29 mouse cellular contexts compared by ENCODE assay signal in the genomic region with DNA sequence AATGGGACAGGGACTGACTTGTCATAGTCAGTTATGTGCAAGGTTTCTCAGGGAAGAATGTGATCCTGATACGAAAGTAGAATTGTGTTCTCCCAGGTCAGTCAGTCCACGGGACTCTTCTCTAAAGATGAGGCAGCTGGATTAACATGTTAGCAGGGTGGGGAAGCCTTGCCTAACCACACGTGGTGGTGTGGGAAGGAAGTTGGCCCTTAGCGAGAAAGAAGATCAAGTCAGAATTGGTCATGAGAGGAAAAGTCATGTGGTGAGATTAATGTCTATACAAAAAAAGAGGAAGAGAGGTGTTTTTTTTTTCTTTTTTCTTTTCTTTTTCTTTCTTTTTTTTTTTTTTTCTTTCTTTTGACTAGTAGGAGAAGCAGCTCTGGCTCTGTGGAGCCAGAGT. TPM values are rescaled to one million over a fixed set of nuclear protein-coding genes. Genes with fewer than 3 reads are reported as not detected.
DNase-seq lines count a peak whose midpoint lies in the region; ATAC-seq and TF ChIP-seq lines count a peak whose summit lies in the region.
"Had no signal": no experiment of that assay in that cellular context is flagged by ENCODE, and none has a peak within 500 bp of the region (broad histone marks: within the 10 kb centered on the region; RNA-seq: fewer than 3 reads in every experiment).

No protein-coding gene starts in this region.

- DNase-seq in spleen, postnatal 36 days (ENCODE audit: low spot score in 2 of 2) = peak; percentile 39 to 54
- no peak for DNase-seq in spleen, adult 18-20 months
- DNase-seq in embryonic facial prominence, embryonic 10.5 days (ENCODE audit: low spot score) = no peak
- DNase-seq in kidney, adult 2 months = no peak
- DNase-seq in right cerebral cortex, postnatal 10 days (ENCODE audit: low spot score in 2 of 2) = no peak
- DNase-seq: adrenal gland, postnatal 14 days; cerebellum, adult 9-10 months; gastrocnemius, postnatal 25 days; heart, postnatal 36 days; kidney, adult 8-10 months; kidney, postnatal 10 days; lung, adult 2 months; lung, postnatal 14 days; right cerebral cortex, postnatal 14 days; thymus, adult 2 months had no signal

- ATAC-seq in megakaryocyte, adult 5-6 weeks (ENCODE audit: poor library complexity, severe bottlenecking) = peak; percentile 81
- no peak for ATAC-seq in liver, embryonic 12.5 days
- ATAC-seq: forebrain, embryonic 15.5 days had no signal

- no peak for TF ChIP-seq POLR2A in kidney, adult 2 months (IDR thresholded peaks at IDR 0.05; ENCODE audit: low read depth, low read length)

- no peak overlapping the region for H3K4me2 ChIP-seq in liver, embryonic 12.5 days
- H3K4me2 ChIP-seq: forebrain, embryonic 15.5 days; heart, embryonic 15.5 days; hindbrain, embryonic 14.5 days had no signal

- no peaks in the 10 kb centered on the region for H3K9me3 ChIP-seq in embryonic facial prominence, embryonic 10.5 days
- H3K9me3 ChIP-seq in liver, embryonic 12.5 days (replicated peaks) = no peaks in the 10 kb centered on the region
- H3K9me3 ChIP-seq: forebrain, embryonic 15.5 days; heart, embryonic 15.5 days; midbrain, embryonic 10.5 days had no signal

- H3K36me3 ChIP-seq in embryonic facial prominence, embryonic 10.5 days (replicated peaks) = no peaks in the 10 kb centered on the region
- no peaks in the 10 kb centered on the region for H3K36me3 ChIP-seq in liver, embryonic 12.5 days
- no peaks in the 10 kb centered on the region for H3K36me3 ChIP-seq in kidney, adult 2 months (ENCODE audit: control insufficient read depth, insufficient read depth, low read length)
- H3K36me3 ChIP-seq: forebrain, embryonic 15.5 days; heart, embryonic 15.5 days; midbrain, embryonic 10.5 days had no signal

- no peak overlapping the region for H3K9ac ChIP-seq in liver, embryonic 12.5 days
- H3K9ac ChIP-seq: forebrain, embryonic 15.5 days; heart, embryonic 15.5 days; hindbrain, embryonic 14.5 days had no signal

- no peak for TF ChIP-seq CTCF in kidney, adult 2 months (conservative IDR thresholded peaks at IDR 0.05; ENCODE audit: insufficient read depth, insufficient read length, low read depth, low read length)

- peak overlapping the region; percentile 40; the same call in 1 of the 2 replicates for H3K27ac ChIP-seq in brown adipose tissue, adult 24 weeks (replicated peaks; ENCODE audit: low read depth, low read length)
- no peak overlapping the region for H3K27ac ChIP-seq in embryonic facial prominence, embryonic 10.5 days (replicated peaks)
- no peak overlapping the region for H3K27ac ChIP-seq in liver, embryonic 12.5 days
- H3K27ac ChIP-seq in kidney, adult 2 months (ENCODE audit: insufficient read depth, low read depth, low read length) = no peak overlapping the region
- H3K27ac ChIP-seq: forebrain, embryonic 15.5 days; heart, embryonic 15.5 days; hindbrain, embryonic 14.5 days; left cerebral cortex, adult 2 months; midbrain, embryonic 10.5 days had no signal

- H3K27me3 ChIP-seq in embryonic facial prominence, embryonic 10.5 days (replicated peaks; ENCODE audit: low read depth, poor library complexity, severe bottlenecking) = peaks cover 22% of the 10 kb centered on the region
- peaks cover 22% of the 10 kb centered on the region; the same call in 1 of the 2 replicates for H3K27me3 ChIP-seq in liver, embryonic 12.5 days (replicated peaks)
- H3K27me3 ChIP-seq in kidney, adult 2 months (replicated peaks; ENCODE audit: control insufficient read depth, insufficient read depth, low read length) = no peaks in the 10 kb centered on the region
- H3K27me3 ChIP-seq: forebrain, embryonic 15.5 days had no signal

- no peak overlapping the region for H3K4me3 ChIP-seq in brown adipose tissue, adult 24 weeks (ENCODE audit: insufficient read depth, low read depth, low read length)
- no peak overlapping the region for H3K4me3 ChIP-seq in embryonic facial prominence, embryonic 10.5 days
- H3K4me3 ChIP-seq in liver, embryonic 12.5 days = no peak overlapping the region
- no peak overlapping the region for H3K4me3 ChIP-seq in kidney, adult 2 months (ENCODE audit: insufficient read depth, low read depth, low read length)
- H3K4me3 ChIP-seq: forebrain, embryonic 15.5 days; heart, embryonic 15.5 days; left cerebral cortex, adult 2 months; midbrain, embryonic 10.5 days had no signal

- peaks cover 4% of the 10 kb centered on the region; the same call in 1 of the 2 replicates for H3K4me1 ChIP-seq in brown adipose tissue, adult 24 weeks (ENCODE audit: control insufficient read depth, insufficient read depth, insufficient read length, low read length)
- peaks cover 7% of the 10 kb centered on the region for H3K4me1 ChIP-seq in embryonic facial prominence, embryonic 10.5 days
- peaks cover 15% of the 10 kb centered on the region for H3K4me1 ChIP-seq in liver, embryonic 12.5 days
- H3K4me1 ChIP-seq in kidney, adult 2 months (ENCODE audit: control insufficient read depth, insufficient read depth, low read length) = peaks cover 7% of the 10 kb centered on the region; the same call in 1 of the 2 replicates

- whole genome bisulfite sequencing in embryonic facial prominence, embryonic 10.5 days = 73% methylated on average over 4 of the region's 4 CpGs
- WGBS in liver, embryonic 12.5 days (ENCODE audit: insufficient replicate concordance) = 21% methylated on average over 4 of the region's 4 CpGs
- WGBS in kidney, adult 2 months = 69% methylated on average over 4 of the region's 4 CpGs

RNA-seq across cellular contexts. Expression of gene Pdxk, which starts 12.0 kb away (rescaled TPM):
- 21.2 and 28.2 TPM in 2 replicates for polyA plus RNA-seq in brown adipose tissue, adult 24 weeks (2012; ENCODE audit: insufficient read depth, insufficient read length, missing spikeins)
- 21.7 and 23.0 TPM in 2 replicates for total RNA-seq in megakaryocyte, adult 5-6 weeks (2015)
- 16.5 and 19.6 TPM in 2 replicates for total RNA-seq in megakaryocyte, adult 5-6 weeks (2017)
- 11.9 and 13.2 TPM in 2 replicates for polyA plus RNA-seq in embryonic facial prominence, embryonic 10.5 days (2016; fragmentation: Nextera tagmentation; extraction: Ambion mirVana)
- 7.8 and 8.2 TPM in 2 replicates for polyA plus RNA-seq in liver, embryonic 12.5 days (2016; fragmentation: Nextera tagmentation; extraction: Ambion mirVana)
- polyA plus RNA-seq in kidney, adult 2 months (2012; rRNA removed) = 107 TPM in 2 replicates

RNA-seq across cellular contexts. Expression of gene Olfr1358, which starts 40.4 kb away (rescaled TPM):
- not detected in 2 replicates for polyA plus RNA-seq in brown adipose tissue, adult 24 weeks (2012; ENCODE audit: insufficient read depth, insufficient read length, missing spikeins)
- total RNA-seq in megakaryocyte, adult 5-6 weeks (2015) = not detected in 2 replicates
- total RNA-seq in megakaryocyte, adult 5-6 weeks (2017) = not detected in 2 replicates
- polyA plus RNA-seq in embryonic facial prominence, embryonic 10.5 days (2016; fragmentation: Nextera tagmentation; extraction: Ambion mirVana) = not detected in 2 replicates
- not detected in 2 replicates for polyA plus RNA-seq in liver, embryonic 12.5 days (2016; fragmentation: Nextera tagmentation; extraction: Ambion mirVana)
- not detected in 2 replicates for polyA plus RNA-seq in kidney, adult 2 months (2012; rRNA removed)
- total RNA-seq: adrenal gland, postnatal 14 days; gastrocnemius, postnatal 25 days; heart, adult 8-10 months; heart, postnatal 36 days; layer of hippocampus, postnatal 10 days; left cerebral cortex, adult 2 months; liver, adult 2 months had no signal
- polyA plus RNA-seq: forebrain, embryonic 15.5 days; heart, embryonic 15.5 days; hindbrain, embryonic 14.5 days; intestine, embryonic 14.5 days; limb, embryonic 11.5 days; liver, adult 2 months; lung, adult 2 months; midbrain, embryonic 10.5 days; stomach, embryonic 16.5 days had no signal

RNA-seq across cellular contexts. Expression of gene Cstb, which starts 51.4 kb away (rescaled TPM):
- polyA plus RNA-seq in brown adipose tissue, adult 24 weeks (2012; ENCODE audit: insufficient read depth, insufficient read length, missing spikeins) = 192 and 249 TPM in 2 replicates
- 122 and 148 TPM in 2 replicates for total RNA-seq in megakaryocyte, adult 5-6 weeks (2015)
- 119 and 125 TPM in 2 replicates for total RNA-seq in megakaryocyte, adult 5-6 weeks (2017)
- 142 and 149 TPM in 2 replicates for polyA plus RNA-seq in embryonic facial prominence, embryonic 10.5 days (2016; fragmentation: Nextera tagmentation; extraction: Ambion mirVana)
- 104 and 106 TPM in 2 replicates for polyA plus RNA-seq in liver, embryonic 12.5 days (2016; fragmentation: Nextera tagmentation; extraction: Ambion mirVana)
- polyA plus RNA-seq in kidney, adult 2 months (2012; rRNA removed) = 101 and 115 TPM in 2 replicates

Comparison
In these comparisons a context has a peak if more than half of its experiments do, and no peak if none do; other contexts are left out.
1. DNase-seq: peak in spleen, postnatal 36 days (2 of 2); none in spleen, adult 18-20 months (0 of 2), embryonic facial prominence, embryonic 10.5 days (single experiment), kidney, adult 2 months (single experiment) and right cerebral cortex, postnatal 10 days (0 of 2).